Comparison of ENCODE assay signal across 9 mouse cellular contexts in genomic region chr11:114672794-114673718, GRCm38 (mm10). TPM values are rescaled to one million over a fixed set of nuclear protein-coding genes. Genes with fewer than 3 reads are reported as not detected.
DNase-seq lines count a peak whose midpoint lies in the region; ATAC-seq and TF ChIP-seq lines count a peak whose summit lies in the region.
"Had no signal": no experiment of that assay in that cellular context is flagged by ENCODE, and none has a peak within 500 bp of the region (broad histone marks: within the 10 kb centered on the region; RNA-seq: fewer than 3 reads in every experiment).

No protein-coding gene starts in this region.

- no peaks in the 10 kb centered on the region for H3K9me3 ChIP-seq in ES-E14 (ENCODE audit: control insufficient read depth, insufficient read depth, low read depth, low read length)
- no peaks in the 10 kb centered on the region for H3K9me3 ChIP-seq in hindbrain, embryonic 11.5 days (ENCODE audit: control insufficient read depth, low read length)
- H3K9me3 ChIP-seq in liver, embryonic 13.5 days (replicated peaks), result no peaks in the 10 kb centered on the region
- H3K9me3 ChIP-seq: heart, embryonic 15.5 days had no signal

- peaks cover 0 to 27% of the 10 kb centered on the region in 2 experiments; a peak in 2 of 4 replicates for H3K4me1 ChIP-seq in ES-E14 (ENCODE audit: control insufficient read depth in 2 of 2, insufficient read depth in 2 of 2, low read length in 2 of 2, poor library complexity in 1 of 2)
- H3K4me1 ChIP-seq in hindbrain, embryonic 11.5 days (replicated peaks; ENCODE audit: control insufficient read depth, insufficient read depth, low read length), result peaks cover 10% of the 10 kb centered on the region
- H3K4me1 ChIP-seq in liver, embryonic 13.5 days (replicated peaks), result peaks cover 82% of the 10 kb centered on the region

- H3K27ac ChIP-seq in ES-E14 (ENCODE audit: insufficient read depth, low read depth, low read length, poor library complexity, severe bottlenecking), result peak overlapping the region; percentile 53
- no peak overlapping the region for H3K27ac ChIP-seq in hindbrain, embryonic 11.5 days (ENCODE audit: low read depth, low read length)
- peak overlapping the region; percentile 18; the same call in 1 of the 2 replicates for H3K27ac ChIP-seq in liver, embryonic 13.5 days
- H3K27ac ChIP-seq: heart, embryonic 15.5 days had no signal

- ATAC-seq in hindbrain, embryonic 11.5 days (ENCODE audit: low FRiP score), result no peak
- no peak for ATAC-seq in liver, embryonic 13.5 days (ENCODE audit: low read depth)
- ATAC-seq in megakaryocyte-erythroid progenitor cell, adult 5-6 weeks (replicated peaks; ENCODE audit: low FRiP score, low TSS enrichment, poor library complexity, severe bottlenecking), result no peak

- H3K27me3 ChIP-seq in hindbrain, embryonic 11.5 days (ENCODE audit: control insufficient read depth, insufficient read depth, low read length), result no peaks in the 10 kb centered on the region
- H3K27me3 ChIP-seq in liver, embryonic 13.5 days, result peaks cover 22% of the 10 kb centered on the region

- 0 out of 4 replicates have a peak overlapping the region, but pooled peaks of 1 of the 2 experiments have one; percentile 10 for H3K4me3 ChIP-seq in ES-E14 (ENCODE audit: insufficient read depth in 1 of 2, low read depth in 1 of 2, low read length in 2 of 2, poor library complexity in 1 of 2, severe bottlenecking in 1 of 2)
- no peak overlapping the region for H3K4me3 ChIP-seq in hindbrain, embryonic 11.5 days (ENCODE audit: low read depth, low read length)
- H3K4me3 ChIP-seq in liver, embryonic 13.5 days (replicated peaks), result no peak overlapping the region
- H3K4me3 ChIP-seq: heart, embryonic 15.5 days had no signal

- peak overlapping the region; percentile 12; the same call in 1 of the 2 replicates for H3K9ac ChIP-seq in ES-E14 (ENCODE audit: insufficient read depth, low read depth, low read length, poor library complexity, severe bottlenecking)
- H3K9ac ChIP-seq in hindbrain, embryonic 11.5 days (ENCODE audit: low read depth, low read length), result no peak overlapping the region
- H3K9ac ChIP-seq in liver, embryonic 13.5 days, result no peak overlapping the region
- H3K9ac ChIP-seq: heart, embryonic 15.5 days had no signal

- peaks cover 49% of the 10 kb centered on the region for H3K36me3 ChIP-seq in ES-E14 (ENCODE audit: control insufficient read depth, insufficient read depth, low read length, poor library complexity, severe bottlenecking)
- H3K36me3 ChIP-seq in hindbrain, embryonic 11.5 days (ENCODE audit: control insufficient read depth, insufficient read depth, low read length), result peaks cover 13% of the 10 kb centered on the region; the same call in 1 of the 2 replicates
- H3K36me3 ChIP-seq in liver, embryonic 13.5 days, result peaks cover 45% of the 10 kb centered on the region

- WGBS in hindbrain, embryonic 11.5 days, result 61% methylated on average over 9 of the region's 9 CpGs
- 65% methylated on average over 9 of the region's 9 CpGs for WGBS in liver, embryonic 13.5 days (ENCODE audit: insufficient replicate concordance)

- in situ Hi-C loops in ES-E14 (cut with MboI; ENCODE audit: low sequenced_read_pairs in 2 of 2, unreplicated experiment in 2 of 2), result no loop called here

- DNase-seq in layer of hippocampus, postnatal 10 days (ENCODE audit: low spot score in 2 of 2), result peak; percentile 67 to 79
- no peak for DNase-seq in layer of hippocampus, adult 8-10 months (ENCODE audit: low spot score in 2 of 2)
- no peak for DNase-seq in ES-E14 (ENCODE audit: low read depth, low spot score)
- peak; percentile 60 to 69 for DNase-seq in adrenal gland, postnatal 36 days
- peak; percentile 77 for DNase-seq in hindbrain, embryonic 11.5 days (ENCODE audit: low spot score)
- no peak for DNase-seq in liver, embryonic 13.5 days
- DNase-seq in thymus, postnatal 0 days (ENCODE audit: low spot score), result peak; percentile 62

- no peak overlapping the region for H3K4me2 ChIP-seq in hindbrain, embryonic 11.5 days (replicated peaks; ENCODE audit: low read depth, low read length)
- no peak overlapping the region for H3K4me2 ChIP-seq in liver, embryonic 13.5 days
- H3K4me2 ChIP-seq: heart, embryonic 15.5 days had no signal

TF ChIP-seq in ES-E14, 5 proteins besides CTCF, POLR2A, EP300 and RAD21:
- TF ChIP-seq ZNF384 (IDR thresholded peaks at IDR 0.05; ENCODE audit: low read depth, low read length) (no peak), CHD2 (IDR thresholded peaks at IDR 0.05; ENCODE audit: low read depth, low read length) (peak; percentile 53)

RNA-seq across cellular contexts. Expression of gene Ttyh2, which starts 2.2 kb away (rescaled TPM):
- total RNA-seq in layer of hippocampus, postnatal 10 days (2021), result 10 to 100 TPM; 27.3 to 28.7 TPM
- total RNA-seq in layer of hippocampus, adult 8-10 months (2022), result 10 to 100 TPM; 29.9 to 38.8 (median 36.2) TPM
- 16.7 and 40.0 TPM in 2 replicates for total RNA-seq in ES-E14 (2012; rRNA removed)
- total RNA-seq in adrenal gland, postnatal 36 days (2021), result 100 to 1,000 TPM in 1 of 2 experiments, 10 to 100 TPM in 1; 64.3 to 124 TPM
- polyA plus RNA-seq in hindbrain, embryonic 11.5 days (2014; fragmentation: Nextera tagmentation; extraction: Ambion mirVana), result 15.3 and 16.0 TPM in 2 replicates
- polyA plus RNA-seq in liver, embryonic 13.5 days (2015; fragmentation: Nextera tagmentation; extraction: Ambion mirVana), result 5.9 and 7.1 TPM in 2 replicates
- polyA plus RNA-seq in thymus, postnatal 0 days (2015; fragmentation: Nextera tagmentation; extraction: Ambion mirVana), result 11.1 and 12.2 TPM in 2 replicates
- total RNA-seq in megakaryocyte-erythroid progenitor cell, adult 5-6 weeks (2014; fragmentation: Nextera tagmentation), result 0.57 and 1.6 TPM in 2 replicates
- 1.4 TPM in 2 replicates for total RNA-seq in megakaryocyte-erythroid progenitor cell, adult 5-6 weeks (2017)

RNA-seq across cellular contexts. Expression of gene Rpl38, which starts 4.7 kb away (rescaled TPM):
- 1,000 to 10,000 TPM; 1,016 to 1,166 TPM for total RNA-seq in layer of hippocampus, postnatal 10 days (2021)
- total RNA-seq in layer of hippocampus, adult 8-10 months (2022), result 1,000 to 10,000 TPM in 2 of 4 experiments, 100 to 1,000 TPM in 2; 690 to 1,011 (median 866) TPM
- 2,560 and 3,102 TPM in 2 replicates for total RNA-seq in ES-E14 (2012; rRNA removed)
- 1,000 to 10,000 TPM; 1,120 to 1,187 TPM for total RNA-seq in adrenal gland, postnatal 36 days (2021)
- 833 and 865 TPM in 2 replicates for polyA plus RNA-seq in hindbrain, embryonic 11.5 days (2014; fragmentation: Nextera tagmentation; extraction: Ambion mirVana)
- polyA plus RNA-seq in liver, embryonic 13.5 days (2015; fragmentation: Nextera tagmentation; extraction: Ambion mirVana), result 1,120 and 1,164 TPM in 2 replicates
- 1,685 and 1,731 TPM in 2 replicates for polyA plus RNA-seq in thymus, postnatal 0 days (2015; fragmentation: Nextera tagmentation; extraction: Ambion mirVana)
- total RNA-seq in megakaryocyte-erythroid progenitor cell, adult 5-6 weeks (2014; fragmentation: Nextera tagmentation), result 2,953 and 3,549 TPM in 2 replicates
- total RNA-seq in megakaryocyte-erythroid progenitor cell, adult 5-6 weeks (2017), result 4,476 and 4,894 TPM in 2 replicates

RNA-seq across cellular contexts. Expression of gene Dnaic2, which starts 54.2 kb away (rescaled TPM):
- 1 to 10 TPM; 1.2 to 2.4 TPM for total RNA-seq in layer of hippocampus, postnatal 10 days (2021)
- total RNA-seq in layer of hippocampus, adult 8-10 months (2022), result 1 to 10 TPM; 1.9 to 2.6 (median 2.2) TPM
- 0.71 and 2.6 TPM in 2 replicates for total RNA-seq in ES-E14 (2012; rRNA removed)
- total RNA-seq in adrenal gland, postnatal 36 days (2021), result under 1 TPM; 0.23 to 0.36 TPM
- polyA plus RNA-seq in hindbrain, embryonic 11.5 days (2014; fragmentation: Nextera tagmentation; extraction: Ambion mirVana), result 4.6 and 4.8 TPM in 2 replicates
- polyA plus RNA-seq in liver, embryonic 13.5 days (2015; fragmentation: Nextera tagmentation; extraction: Ambion mirVana), result 0.06 TPM in 1 of 2 replicates, not detected in the other
- 0.94 and 1.1 TPM in 2 replicates for polyA plus RNA-seq in thymus, postnatal 0 days (2015; fragmentation: Nextera tagmentation; extraction: Ambion mirVana)
- total RNA-seq in megakaryocyte-erythroid progenitor cell, adult 5-6 weeks (2014; fragmentation: Nextera tagmentation), result not detected in 2 replicates
- not detected in 2 replicates for total RNA-seq in megakaryocyte-erythroid progenitor cell, adult 5-6 weeks (2017)

Comparison
In these comparisons a context has a peak if more than half of its experiments do, and no peak if none do; other contexts are left out.
1. DNase-seq: peak in layer of hippocampus, postnatal 10 days (2 of 2), adrenal gland, postnatal 36 days (2 of 2), hindbrain, embryonic 11.5 days (single experiment) and thymus, postnatal 0 days (single experiment); none in layer of hippocampus, adult 8-10 months (0 of 2), ES-E14 (single experiment) and liver, embryonic 13.5 days (single experiment).